Mouse (Mus musculus): ENCODE results near the gene Cdkal1.

GRCm38 (mm10) chr13:29753254-29753653, 102.2 kb downstream of the Cdkal1 start:
- no peak for TF ChIP-seq E2F4 (IDR thresholded peaks at IDR 0.05; ENCODE audit: insufficient read depth)
- no peak for TF ChIP-seq MYOG (IDR thresholded peaks at IDR 0.05; ENCODE audit: control insufficient read depth in 1 of 3, insufficient read depth in 1 of 3, insufficient read length in 2 of 3, low read depth in 2 of 3)
- no peak for TF ChIP-seq POLR2A (IDR thresholded peaks at IDR 0.05; ENCODE audit: insufficient read length, low read depth)
- no peak for TF ChIP-seq TCF12 (IDR thresholded peaks at IDR 0.05; ENCODE audit: insufficient read depth, poor library complexity, severe bottlenecking)
- no peak for TF ChIP-seq SRF (IDR thresholded peaks at IDR 0.05; ENCODE audit: control insufficient read depth, insufficient read length, low read depth)
- TF ChIP-seq MAX (IDR thresholded peaks at IDR 0.05; ENCODE audit: low read depth) = no peak
- TF ChIP-seq CEBPB (IDR thresholded peaks at IDR 0.05; ENCODE audit: insufficient read depth, poor library complexity, severe bottlenecking) = no peak
- no peak for TF ChIP-seq USF1 (IDR thresholded peaks at IDR 0.05; ENCODE audit: low read depth)
- peak in 1 of 3 experiments; percentile 3 for TF ChIP-seq MYOD1 (IDR thresholded peaks at IDR 0.05; ENCODE audit: control insufficient read depth in 1 of 3, insufficient read length in 2 of 3, low read depth in 2 of 3)
- no peak for TF ChIP-seq REST (IDR thresholded peaks at IDR 0.05; ENCODE audit: insufficient read depth, insufficient read length)
- no peak for TF ChIP-seq POLR2AphosphoS2 (IDR thresholded peaks at IDR 0.05; ENCODE audit: insufficient read length, low read depth)

All from myocyte (in vitro differentiated cells).